Mouse (Mus musculus) Patski (cell line): ENCODE measurements around the gene E130308A19Rik. TPM values are rescaled to one million over a fixed set of nuclear protein-coding genes. Genes with fewer than 3 reads are reported as not detected.

Experiments used
- ATAC-seq: fragments of 100-300 bp; one replicate; pipeline ENCODE4 v1.8.0; 2021
- CTCF ChIA-PET: fragments of 350-600 bp; sonication (Branson Sonifier 250); formaldehyde crosslinking; loops from one replicate; lab custom pipeline; 2022; ENCODE audit warnings: inconsistent platforms; lab: Charles Lee
- POLR2A ChIA-PET: fragments of 350-600 bp; sonication (Branson Sonifier 250); formaldehyde crosslinking; loops from one replicate; lab custom pipeline; 2022; ENCODE audit warnings: antibody characterized with exemption, inconsistent platforms; lab: Charles Lee
- DNase-seq: peaks from one replicate; pipeline ENCODE4 v3.0.0-alpha.2; 2011; ENCODE audit warnings: low read depth, low spot score
- H3K27me3 ChIP-seq: fragments of 371-371 bp; one replicate; pipeline ENCODE4 v1.5.1; 2021
- CTCF ChIP-seq: fragments of 100-300 bp; IDR thresholded peaks from one replicate; pipeline ENCODE4 v1.5.1; 2021
- in situ Hi-C: fragments of 300-500 bp; cut with MboI; formaldehyde crosslinking; loops from 3 replicates; pipeline ENCODE4 v1.11.1; 2018; ENCODE audit warnings: low pct_unique_long_range_greater_than_20kb, mixed read lengths
- polyA plus RNA-seq: library from polyadenylated mRNA; unstranded; gene quantifications from one replicate; pipeline ENCODE4 v1.2.3, GENCODE M21; 2021

Gene E130308A19Rik
- polyA plus RNA-seq, 1 experiment from 2014 or later, result 8.4 TPM

DNA sequence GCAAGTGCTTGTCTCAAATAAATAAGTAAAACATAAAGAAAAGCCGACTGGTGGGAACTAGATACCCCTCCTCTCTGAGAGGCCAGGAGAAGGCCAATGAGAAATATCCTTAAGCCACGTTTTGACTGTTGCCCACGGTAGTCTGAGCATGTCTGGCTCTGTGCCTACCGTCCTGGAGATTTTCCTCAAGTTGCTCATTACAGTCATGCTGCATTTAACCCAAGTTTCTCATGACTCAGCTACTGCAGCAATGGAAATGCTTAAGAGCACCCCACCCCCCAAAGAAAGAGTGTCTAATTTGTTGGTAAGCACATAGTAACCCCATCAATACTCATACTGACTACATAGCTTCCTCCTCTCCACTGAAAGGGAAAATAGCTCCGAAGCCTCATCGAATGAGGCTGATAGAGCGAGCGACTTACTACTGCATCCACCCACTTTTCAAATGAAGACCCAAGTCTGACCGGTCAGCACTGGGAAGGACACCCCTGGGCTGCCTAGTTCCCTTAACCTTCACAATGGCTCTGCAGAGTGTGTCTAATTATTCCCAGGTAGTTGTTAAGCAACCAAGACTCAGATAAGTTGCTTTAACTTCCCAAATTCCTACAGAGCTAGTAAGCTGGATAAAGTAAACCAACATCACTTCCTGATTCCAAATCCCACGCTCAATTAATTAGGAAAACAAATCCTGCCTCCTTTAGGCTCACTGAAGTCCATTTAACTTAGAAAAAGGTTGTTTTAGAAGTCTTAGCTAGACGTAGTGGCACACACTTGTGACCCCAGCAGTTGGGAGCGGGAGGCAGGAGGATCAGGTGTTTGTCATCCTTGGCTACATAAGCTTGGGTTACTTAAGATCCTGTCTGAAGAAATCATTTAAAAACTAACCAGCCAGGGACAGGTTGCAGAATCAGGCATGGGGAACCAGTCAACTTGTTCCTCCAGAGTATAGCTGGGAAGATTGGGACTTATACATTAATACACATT, 131.7 kb downstream of the E130308A19Rik start:
- DNase-seq, result peak; percentile 92
- CTCF ChIA-PET, result interaction anchor here (1.1 to 2.0 kb wide), 4 partner anchors 66 to 143 kb away, joined by 3 to 4 read pairs (median 3); no protein-coding TSS in a partner anchor
- in situ Hi-C loops, result loop anchor here (5.0 kb wide), 1 partner anchor 45 kb away; no protein-coding TSS in a partner anchor
- no peaks in the 10 kb centered on the region for H3K27me3 ChIP-seq
- no peak for TF ChIP-seq CTCF
- POLR2A ChIA-PET, result interaction anchor here (1.9 kb wide), 1 partner anchor 131 kb away, joined by 6 read pairs; the partner anchor contains the start of gene E130308A19Rik
- peak; percentile 83 for ATAC-seq

- no peak for DNase-seq
- in situ Hi-C loops, result no loop called here
These were observed 134.0 kb downstream of the E130308A19Rik start for GRCm38 (mm10) chr4:59760016-59760415.

DNA sequence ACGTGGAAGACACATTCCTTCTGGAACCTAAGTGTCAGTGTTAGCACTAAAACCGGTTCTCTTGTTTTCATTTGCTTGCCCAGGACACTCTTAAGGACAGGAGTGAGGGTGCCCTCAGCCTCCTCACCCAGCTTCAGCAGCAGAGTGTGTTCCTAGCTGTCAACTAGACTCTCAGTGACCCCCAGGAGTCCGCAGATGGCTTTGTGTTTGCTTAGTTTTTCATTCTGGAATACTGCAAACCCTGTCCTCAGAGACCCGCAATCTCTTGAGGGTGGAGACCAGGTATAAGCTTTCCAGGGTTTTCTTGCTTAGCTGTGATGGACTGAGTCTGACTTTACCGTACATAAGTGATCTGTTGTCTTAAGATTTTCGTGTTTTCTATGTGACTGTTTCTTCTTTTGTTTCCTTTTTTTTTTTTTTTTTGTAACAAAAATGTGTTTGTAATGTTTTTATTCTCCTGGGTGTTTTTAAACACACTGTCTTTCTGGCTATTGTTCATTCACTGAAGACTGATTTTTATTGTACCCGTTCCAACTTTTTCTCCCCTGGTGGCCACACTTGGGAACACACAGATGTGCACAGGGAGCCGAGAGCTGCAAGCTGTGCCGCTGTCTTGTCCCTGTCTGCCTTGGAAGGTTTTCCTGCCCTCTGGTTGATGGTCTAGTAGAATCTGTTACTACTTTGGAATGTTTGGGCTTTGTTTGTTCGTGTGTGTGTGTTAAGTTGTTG, 134.8 kb downstream of the E130308A19Rik start:
- ATAC-seq (no peak), DNase-seq (no peak)
- ChIA-PET POLR2A (no interaction called here), CTCF (interaction anchor here (1.2 to 2.0 kb wide), 4 partner anchors 52 to 146 kb away, joined by 3 to 4 read pairs (median 4); no protein-coding TSS in a partner anchor)
- peak; percentile 75 for TF ChIP-seq CTCF
- H3K27me3 ChIP-seq, result no peaks in the 10 kb centered on the region
- in situ Hi-C loops, result no loop called here

More at GRCm38 (mm10) chr4:59760016-59760415, 134.0 kb downstream of the E130308A19Rik start:
- no peaks in the 10 kb centered on the region for H3K27me3 ChIP-seq
- no peak for TF ChIP-seq CTCF
- no peak for ATAC-seq
- POLR2A ChIA-PET, result no interaction called here
- CTCF ChIA-PET, result interaction anchor here (1.4 to 2.0 kb wide), 3 partner anchors 51 to 145 kb away, joined by 3 to 4 read pairs (median 4); no protein-coding TSS in a partner anchor

- ChIA-PET POLR2A (no interaction called here), CTCF (interaction anchor here (1.2 to 2.0 kb wide), 3 partner anchors 134 to 146 kb away, joined by 3 to 4 read pairs (median 3); no protein-coding TSS in a partner anchor)
- TF ChIP-seq CTCF, result no peak
- in situ Hi-C loops, result no loop called here
- H3K27me3 ChIP-seq, result no peaks in the 10 kb centered on the region
- ATAC-seq, result no peak
- no peak for DNase-seq
These were observed 135.3 kb downstream of the E130308A19Rik start for GRCm38 (mm10) chr4:59761365-59761729.

GRCm38 (mm10) chr4:59764950-59765349, 138.9 kb downstream of the E130308A19Rik start:
- ChIA-PET POLR2A (no interaction called here), CTCF (no interaction called here)
- ATAC-seq (no peak), DNase-seq (no peak)
- in situ Hi-C loops, result no loop called here
- no peak for TF ChIP-seq CTCF
- H3K27me3 ChIP-seq, result no peaks in the 10 kb centered on the region

DNA sequence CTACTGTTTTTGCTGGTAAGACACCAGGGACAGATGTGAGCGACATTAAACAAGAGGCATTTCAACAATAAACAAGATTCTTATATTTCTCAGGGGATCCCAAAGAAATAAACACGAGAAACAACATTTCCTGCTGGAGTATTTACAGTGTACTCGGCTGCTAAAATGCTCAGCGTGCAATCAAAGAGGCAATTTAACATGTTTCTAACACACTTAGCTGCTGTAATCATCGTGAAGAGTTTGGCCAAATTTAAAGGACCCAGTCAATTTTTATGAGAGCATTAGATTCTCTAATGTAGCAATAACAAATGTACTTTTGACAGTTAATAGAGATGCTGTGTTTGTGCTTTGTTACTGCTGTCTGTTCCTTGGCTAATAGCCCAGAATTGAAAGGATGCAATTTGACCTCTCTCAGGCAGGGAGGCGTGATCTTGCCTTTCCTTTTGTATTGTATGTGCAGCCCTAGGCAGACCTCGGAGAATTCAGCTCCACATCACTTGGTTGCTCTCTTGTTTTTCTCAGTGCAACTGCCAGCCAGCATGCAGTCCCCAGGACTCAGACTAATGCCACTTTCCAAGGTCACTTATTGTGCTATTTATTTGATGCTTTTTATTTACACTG, 139.5 kb downstream of the E130308A19Rik start:
- no peaks in the 10 kb centered on the region for H3K27me3 ChIP-seq
- CTCF ChIA-PET, result no interaction called here
- DNase-seq (no peak), ATAC-seq (no peak)
- in situ Hi-C loops, result no loop called here
- TF ChIP-seq CTCF, result no peak
- POLR2A ChIA-PET, result no interaction called here

DNA sequence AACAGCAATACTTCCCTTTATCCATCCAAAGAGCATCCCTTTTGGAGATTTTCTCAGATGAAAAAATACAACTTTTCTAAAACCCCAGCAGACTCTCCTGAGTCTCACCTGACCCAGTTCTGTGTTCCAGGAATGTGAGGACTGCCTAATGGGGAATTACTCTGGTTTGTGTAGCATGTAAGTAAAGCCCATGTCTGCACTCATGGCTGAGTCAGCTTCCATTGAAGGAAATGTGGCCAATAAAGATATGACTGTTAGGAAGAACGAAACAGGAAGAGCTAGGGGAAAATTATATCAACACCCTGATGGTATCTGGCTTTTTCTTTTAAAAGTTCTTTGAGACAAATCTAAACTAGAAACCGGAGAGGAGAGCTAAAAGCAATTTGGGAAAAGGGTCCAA, 141.7 kb downstream of the E130308A19Rik start:
- in situ Hi-C loops, result no loop called here
- no peak for TF ChIP-seq CTCF
- ChIA-PET CTCF (interaction anchor here (1.6 kb wide), 1 partner anchor 13 kb away, joined by 5 read pairs; no protein-coding TSS in a partner anchor), POLR2A (no interaction called here)
- ATAC-seq (no peak), DNase-seq (no peak)
- H3K27me3 ChIP-seq, result no peaks in the 10 kb centered on the region

DNA sequence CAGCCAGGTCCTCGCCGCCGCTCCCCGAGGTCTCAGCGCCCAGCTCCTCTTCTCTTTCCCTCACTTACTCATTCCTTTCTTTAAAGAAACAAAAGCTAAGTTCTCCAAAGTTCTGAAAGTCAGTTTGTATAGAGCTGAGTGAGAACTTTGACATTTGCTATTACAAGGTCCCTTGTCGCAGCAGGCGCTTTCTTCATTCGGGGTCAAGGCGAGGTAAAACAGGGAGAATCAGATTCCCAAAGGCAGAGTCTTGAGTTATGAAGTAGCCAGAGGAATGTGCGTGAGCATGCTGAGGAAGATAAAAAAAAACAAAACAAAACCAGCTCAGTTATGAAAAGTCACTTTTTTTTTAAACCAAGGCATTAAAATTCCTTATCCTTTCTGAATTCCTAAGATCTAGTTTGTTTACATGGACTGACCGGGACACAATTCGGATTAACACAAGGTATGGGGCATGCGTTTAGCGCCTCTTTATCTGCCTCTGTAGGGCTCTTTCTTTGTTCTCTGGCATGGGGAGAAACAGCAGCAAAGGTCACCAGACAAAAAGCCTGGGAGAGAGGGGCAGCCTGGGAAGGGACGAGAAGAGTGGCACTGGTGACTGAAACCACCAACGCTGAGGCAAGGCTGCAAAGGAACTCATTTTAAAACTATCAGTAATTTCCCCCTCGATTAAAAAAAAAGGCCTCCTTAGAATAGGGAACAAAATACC, 146.3 kb downstream of the E130308A19Rik start:
- in situ Hi-C loops, result no loop called here
- ATAC-seq, result no peak
- DNase-seq, result no peak
- ChIA-PET POLR2A (no interaction called here), CTCF (no interaction called here)
- no peaks in the 10 kb centered on the region for H3K27me3 ChIP-seq
- no peak for TF ChIP-seq CTCF

DNA sequence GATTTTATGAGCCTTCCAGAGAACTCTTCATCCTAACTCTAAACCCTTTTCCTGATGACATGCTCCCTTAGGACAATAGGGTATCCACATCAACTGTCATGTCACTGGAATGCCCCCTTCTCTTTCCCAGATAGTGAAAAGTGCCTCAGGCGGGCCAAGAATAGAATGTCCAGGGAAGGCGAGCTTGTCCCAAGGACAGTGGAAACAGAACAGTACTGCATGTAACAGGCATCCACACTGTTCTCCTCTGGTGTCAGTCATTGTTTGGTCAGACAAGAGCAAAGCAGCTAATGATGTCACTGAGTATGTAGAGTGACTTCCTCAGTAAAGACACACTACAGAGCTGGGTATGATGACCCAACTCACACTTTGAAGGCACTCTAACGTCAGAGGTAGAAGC, 151.8 kb downstream of the E130308A19Rik start:
- in situ Hi-C loops, result loop anchor here (5.0 kb wide), 1 partner anchor 406 kb away; no protein-coding TSS in a partner anchor
- no peak for TF ChIP-seq CTCF
- ChIA-PET POLR2A (no interaction called here), CTCF (interaction anchor here (2.2 kb wide), 1 partner anchor 163 kb away, joined by 8 read pairs; no protein-coding TSS in a partner anchor)
- DNase-seq (no peak), ATAC-seq (no peak)
- no peaks in the 10 kb centered on the region for H3K27me3 ChIP-seq
